Mouse (Mus musculus) thymus, postnatal 10 days (tissue): ENCODE results near the gene Gatad2b.

ENCODE experiments used
- DNase-seq, 2 experiments: peaks; one replicate each; pipeline ENCODE4 v3.0.0; 2021; ENCODE audit warnings: low spot score in 2 of 2

The Gatad2b gene

DNA sequence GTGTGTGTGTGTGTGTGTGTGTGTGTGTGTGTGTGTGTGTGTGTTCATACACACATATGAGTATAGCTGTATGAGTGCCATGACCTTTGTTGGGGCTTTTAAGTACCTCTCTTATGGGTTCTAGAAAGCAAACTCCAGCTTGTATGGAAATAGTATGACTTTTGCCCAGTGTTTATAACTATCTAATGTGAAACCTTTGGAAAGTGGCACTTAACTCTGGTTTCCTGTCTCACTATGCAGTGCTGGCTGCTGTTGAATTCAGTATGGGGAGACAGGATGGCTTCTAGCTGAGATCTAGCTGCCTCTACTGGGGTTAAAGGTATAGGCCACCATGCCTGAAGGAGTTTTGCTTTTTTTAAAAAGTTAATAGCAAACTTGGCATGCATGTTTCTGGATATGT is 16.6 kb downstream of the Gatad2b start:
- DNase-seq, result no peak

DNA sequence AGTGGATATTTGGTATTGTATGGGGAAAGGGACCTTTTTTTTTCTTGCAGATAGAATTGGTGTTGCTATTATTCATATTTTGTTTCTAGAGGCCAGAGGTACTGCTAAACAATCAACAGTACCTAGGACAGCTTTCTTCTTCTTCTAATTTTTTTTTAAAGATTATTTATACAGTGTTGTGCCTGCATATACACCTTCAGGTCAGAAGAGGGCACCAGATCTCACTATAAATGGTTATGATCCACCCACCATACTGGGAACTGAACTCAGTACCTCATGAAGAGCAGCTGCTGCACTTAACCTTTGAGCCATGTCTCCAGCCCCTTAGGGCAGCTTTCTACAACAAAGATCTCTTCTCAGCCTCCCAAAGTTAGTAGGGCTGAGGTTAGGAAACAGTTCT is 20.4 kb downstream of the Gatad2b start:
- no peak for DNase-seq

DNA sequence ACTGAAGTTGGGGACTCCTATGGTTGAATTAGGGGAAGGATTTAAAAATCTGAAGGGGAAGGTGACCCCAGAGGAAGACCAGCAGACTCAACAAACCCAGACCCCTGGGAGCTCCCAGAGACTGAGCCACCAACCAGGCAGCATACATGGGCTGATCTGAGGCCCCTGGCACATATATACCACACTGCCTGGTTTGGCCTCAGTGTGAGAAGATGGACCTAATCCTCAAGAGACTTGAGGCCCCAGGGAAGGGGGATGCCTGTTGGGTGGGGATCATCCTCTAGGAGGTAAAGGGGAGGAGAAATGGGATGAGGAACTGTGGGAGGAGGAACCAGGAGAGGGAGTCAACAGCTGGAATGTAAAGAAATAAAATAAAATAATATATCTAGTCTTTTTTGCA is 21.3 kb downstream of the Gatad2b start:
- no peak for DNase-seq

DNA sequence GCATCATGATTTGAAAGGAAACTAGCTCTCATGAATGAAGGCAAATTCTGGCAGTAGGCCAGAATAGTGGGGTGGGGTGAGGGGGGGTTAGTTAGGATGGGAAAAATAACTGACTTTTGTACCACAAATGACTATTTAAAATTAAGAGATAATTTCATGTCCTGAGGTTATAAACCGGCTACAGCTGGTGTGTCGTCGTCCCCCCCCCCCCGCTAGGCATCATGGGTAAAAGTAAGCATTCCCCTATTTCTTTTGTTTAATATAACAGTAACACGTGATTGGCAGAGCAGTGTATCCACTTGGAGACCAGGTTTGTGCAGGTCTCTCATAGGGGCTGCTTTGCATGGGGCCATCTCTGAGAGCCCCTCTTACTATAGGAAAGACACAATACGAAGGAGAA is 29.3 kb downstream of the Gatad2b start:
- DNase-seq, result no peak

DNA sequence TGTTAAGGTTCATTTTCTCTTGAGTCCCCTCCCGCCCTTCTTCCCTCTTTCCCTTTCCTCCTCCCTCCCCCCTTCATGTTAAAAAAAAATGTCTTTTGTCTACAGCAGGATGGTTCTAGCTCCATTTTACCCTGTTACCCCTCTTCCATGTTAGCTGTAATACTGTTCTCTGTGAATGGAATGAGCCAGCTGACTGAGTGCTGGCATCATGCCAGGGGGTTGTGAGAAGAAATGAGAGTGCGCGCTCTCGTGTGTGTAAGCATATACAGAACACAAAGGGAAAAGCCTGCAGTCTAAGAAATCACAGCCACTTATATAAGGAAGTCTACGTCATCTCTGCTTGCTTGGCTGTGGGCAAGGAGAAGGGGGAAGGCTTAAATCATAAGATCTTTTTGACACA is 30.1 kb downstream of the Gatad2b start:
- DNase-seq, result peak in 1 of 2 experiments; percentile 18

DNA sequence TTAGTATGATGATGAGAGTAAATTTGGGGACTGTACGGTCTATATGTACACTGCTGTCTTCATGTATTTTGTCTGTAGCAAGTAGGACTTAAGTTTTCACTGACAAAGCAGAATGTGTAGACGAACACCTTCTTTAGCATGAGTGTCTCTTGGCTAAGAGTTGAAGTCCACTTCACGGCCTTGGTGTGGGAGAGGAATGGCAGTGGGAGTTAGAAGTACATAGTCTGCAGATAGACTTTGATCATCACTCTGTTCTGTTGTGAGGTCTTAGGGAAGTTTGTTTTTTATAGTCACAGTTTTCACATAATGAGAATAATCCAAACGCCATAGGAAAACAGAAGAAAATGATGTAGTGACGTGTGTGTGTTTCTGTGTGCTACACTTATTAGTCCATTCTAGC is 39.5 kb downstream of the Gatad2b start:
- DNase-seq, result no peak

DNA sequence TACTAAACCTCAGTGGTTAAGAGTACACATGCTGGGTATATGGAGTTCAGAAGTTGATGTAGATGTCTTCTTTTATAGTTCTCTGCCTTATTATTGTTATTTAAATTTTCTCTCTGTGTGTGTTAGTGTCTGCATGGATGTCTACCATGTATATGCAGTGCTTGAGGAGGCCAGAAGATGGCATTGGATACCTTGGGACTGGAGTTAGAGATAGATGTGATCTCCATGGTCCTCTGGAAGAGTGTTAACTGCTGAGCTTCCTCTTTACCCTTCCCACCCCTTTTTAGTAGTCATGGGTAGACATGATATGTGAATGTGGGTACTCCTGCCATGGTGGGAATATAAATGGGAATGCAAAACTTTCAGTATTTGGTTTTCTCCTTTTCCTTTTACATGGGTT is 42.5 kb downstream of the Gatad2b start:
- no peak for DNase-seq

DNA sequence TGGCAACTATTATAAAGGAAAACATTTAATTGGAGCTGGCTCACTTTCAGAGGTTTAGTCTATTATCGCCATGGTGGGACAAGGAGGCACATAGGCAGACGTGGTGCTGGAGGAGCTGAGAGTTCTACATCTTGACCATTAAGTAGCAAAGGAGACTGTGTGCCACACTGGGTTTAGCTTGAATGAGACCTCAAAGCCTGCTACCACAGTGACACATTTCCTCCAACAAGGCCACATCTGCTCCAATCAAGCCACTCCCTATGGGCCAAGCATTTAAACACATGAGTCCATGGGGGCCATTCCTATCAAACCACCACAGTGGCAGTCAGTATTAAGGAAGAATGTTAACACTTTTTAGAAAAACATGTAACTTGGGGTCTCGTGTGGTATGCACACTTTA is 45.2 kb downstream of the Gatad2b start:
- DNase-seq, result no peak

DNA sequence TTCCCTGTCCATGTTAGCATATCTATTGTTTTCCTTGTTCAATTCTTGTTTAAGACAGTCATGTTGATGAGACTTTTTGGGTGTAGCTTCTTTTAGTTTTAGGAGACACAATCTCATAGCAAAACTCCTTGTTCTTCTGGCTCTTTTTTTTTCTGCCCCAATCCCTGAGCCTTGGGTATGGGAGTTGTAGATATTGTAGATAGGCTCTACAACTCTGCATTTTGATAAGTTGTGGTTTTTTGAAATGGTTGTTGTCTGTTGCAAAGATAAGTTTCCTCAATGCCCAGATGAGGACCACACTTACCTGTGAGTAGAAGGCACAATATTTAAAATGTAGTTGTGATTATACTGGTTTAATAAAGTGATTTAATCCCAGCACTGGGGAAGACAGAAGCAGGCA is 47.2 kb downstream of the Gatad2b start:
- DNase-seq, result no peak

DNA sequence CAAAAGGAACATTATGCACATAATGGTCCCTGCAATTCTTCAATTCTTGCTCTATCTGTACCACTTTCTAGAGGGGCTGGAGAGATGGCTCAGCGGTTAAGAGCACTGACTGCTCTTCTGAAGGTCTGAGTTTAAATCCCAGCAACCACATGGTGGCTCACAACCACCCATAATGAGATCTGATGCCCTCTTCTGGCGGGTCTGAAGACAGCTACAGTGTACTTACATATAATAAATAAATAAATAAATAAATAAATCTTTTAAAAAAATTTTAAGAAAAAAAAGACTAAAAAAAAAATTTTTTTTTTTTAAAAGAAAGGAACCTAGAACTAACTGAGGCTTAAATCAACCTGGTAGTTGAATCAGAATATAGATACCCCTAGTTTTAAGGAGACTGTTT is 49.9 kb downstream of the Gatad2b start:
- peak in 1 of 2 experiments; percentile 9 for DNase-seq

DNA sequence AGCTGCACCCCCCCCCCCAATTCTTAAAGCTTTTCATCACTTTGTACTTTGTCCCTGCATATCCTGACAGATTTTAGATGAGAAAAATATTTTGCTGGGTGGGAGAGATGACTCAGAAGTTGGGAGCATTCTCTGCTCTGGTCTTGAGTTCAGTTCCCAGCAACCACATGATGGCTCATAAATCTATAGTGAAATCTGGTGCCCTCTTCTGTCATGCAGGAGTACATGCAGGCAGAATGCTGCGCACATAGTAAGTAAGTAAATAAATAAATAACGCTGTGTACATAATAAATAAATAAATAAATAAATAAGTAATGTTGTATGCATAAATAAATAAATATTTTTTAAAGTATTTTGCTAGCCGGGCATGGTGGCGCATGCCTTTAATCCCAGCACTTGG is 54.9 kb downstream of the Gatad2b start:
- no peak for DNase-seq

DNA sequence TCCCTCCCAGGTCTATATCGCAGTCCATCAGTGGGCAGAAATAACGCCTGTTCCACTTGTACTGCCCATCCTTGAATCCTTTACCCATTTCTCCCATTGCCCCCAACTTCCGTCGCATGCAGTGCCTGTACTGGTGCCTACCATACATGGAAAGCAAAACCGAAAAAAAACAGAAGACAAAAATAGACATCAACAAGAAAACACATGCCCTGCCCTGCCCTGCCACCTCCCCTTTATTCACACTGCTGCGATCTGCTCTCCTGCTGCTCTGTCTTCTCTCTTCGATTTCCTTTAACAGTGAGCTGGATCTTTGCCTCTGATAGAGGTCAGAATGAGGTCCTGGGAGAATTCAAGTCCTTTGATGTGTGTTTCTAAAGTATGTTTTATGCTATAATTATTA is 65.0 kb downstream of the Gatad2b start:
- DNase-seq, result no peak

DNA sequence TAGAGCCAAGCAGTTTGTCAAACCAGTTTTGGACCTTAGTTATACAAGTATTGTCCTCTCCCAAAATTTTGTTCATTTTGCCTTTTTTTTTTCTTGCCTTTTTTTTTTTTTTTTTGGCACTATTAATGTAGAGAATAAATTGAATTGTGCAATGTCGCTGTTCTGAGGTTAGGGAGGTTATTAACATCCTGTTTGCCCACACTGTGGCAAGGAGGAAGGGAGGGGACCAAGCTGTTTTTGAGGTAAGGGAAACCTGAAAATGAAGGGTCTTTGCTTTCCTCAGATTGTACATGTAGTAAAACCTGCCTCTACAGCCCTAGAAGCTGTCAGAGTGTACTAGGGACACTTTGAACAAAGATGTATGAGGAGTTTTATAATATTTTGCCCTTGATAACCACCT is 66.3 kb downstream of the Gatad2b start:
- DNase-seq, result no peak

DNA sequence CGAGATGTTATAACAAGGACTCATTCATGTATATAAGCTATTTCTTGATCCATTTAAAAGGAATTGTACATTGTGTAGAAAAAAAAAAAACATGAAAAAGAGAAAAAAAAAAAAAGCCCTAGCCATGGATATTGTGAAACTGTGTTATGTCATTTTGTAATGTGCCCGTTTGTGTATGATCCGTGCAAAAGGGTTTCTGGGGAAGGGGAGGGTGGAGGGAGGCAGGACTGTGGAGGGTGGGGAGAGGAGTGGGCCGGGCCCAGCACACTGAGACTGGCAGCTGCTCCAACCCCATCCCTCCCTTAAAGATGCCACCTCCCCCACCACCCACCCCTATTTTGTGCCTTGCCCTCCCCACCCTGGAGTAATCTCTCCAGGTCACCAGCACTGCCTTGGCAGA is 68.5 kb downstream of the Gatad2b start:
- no peak for DNase-seq

DNA sequence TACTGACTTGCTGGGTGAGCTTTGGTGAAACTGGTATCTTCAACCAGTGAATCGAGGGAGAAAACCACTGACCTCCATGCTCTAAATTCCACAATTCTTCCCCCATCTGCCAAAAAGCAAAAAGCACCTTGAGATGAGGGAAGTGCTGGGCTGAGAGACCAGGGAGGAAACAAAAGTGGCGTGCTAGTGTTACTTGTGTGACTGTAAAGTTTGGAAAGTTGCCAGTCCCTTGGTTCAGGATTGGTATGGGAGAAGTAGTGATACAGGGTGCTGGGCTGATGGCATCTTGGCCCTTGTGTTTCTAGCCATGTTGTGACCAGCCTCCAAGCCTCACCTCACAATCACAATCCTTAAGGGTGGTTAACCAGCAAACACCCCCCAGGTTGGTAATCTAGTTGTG is 69.4 kb downstream of the Gatad2b start:
- no peak for DNase-seq

DNA sequence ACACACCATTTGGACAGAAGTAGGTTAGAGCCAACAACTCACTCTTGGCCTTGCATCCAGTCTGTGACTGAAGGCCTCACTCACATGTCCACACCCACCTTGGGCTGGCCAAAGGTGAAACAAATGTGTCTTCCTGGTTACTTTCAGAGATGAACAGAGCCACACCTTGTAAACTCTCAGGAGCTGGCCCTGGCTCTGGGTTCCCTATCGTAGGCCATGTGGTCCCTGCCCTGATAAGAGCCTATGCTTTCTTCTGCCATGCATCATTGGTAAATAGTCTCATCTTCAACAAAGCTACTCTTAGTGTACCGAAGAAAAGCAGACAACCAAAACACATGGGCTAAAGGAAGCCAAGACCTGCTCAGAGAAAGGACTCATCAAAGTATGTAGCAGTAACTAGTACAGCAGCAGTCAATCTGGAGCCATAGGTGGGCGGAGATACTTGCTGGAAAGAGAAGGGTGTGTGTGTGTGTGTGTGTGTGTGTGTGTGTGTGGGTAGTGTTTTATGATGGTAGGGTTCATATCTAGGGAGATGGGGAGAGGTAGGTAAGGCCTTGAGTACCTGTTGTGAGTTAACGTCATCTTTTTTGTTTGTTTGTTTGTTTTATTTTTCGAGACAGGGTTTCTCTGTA is 74.1 kb downstream of the Gatad2b start:
- DNase-seq, result no peak

DNA sequence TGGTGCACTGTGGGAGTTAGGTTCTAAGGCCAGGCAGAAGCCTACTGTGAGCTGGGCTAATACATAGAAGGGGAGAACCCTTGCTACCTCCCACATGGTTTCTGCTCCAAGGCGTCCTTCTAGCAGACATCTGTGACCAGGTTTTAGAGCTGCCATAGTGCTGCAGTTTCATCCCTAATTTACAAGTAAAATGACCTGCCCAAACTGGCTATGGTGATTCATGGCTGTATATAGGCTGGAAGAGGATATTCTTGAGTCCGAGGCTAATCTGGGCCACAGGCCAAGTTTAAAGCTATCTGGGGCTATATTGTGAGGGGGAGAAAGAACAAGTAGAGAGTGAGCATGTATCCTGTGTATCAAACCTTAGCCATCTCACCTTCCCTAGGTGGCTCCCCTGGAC is 76.1 kb downstream of the Gatad2b start:
- DNase-seq, result no peak

DNA sequence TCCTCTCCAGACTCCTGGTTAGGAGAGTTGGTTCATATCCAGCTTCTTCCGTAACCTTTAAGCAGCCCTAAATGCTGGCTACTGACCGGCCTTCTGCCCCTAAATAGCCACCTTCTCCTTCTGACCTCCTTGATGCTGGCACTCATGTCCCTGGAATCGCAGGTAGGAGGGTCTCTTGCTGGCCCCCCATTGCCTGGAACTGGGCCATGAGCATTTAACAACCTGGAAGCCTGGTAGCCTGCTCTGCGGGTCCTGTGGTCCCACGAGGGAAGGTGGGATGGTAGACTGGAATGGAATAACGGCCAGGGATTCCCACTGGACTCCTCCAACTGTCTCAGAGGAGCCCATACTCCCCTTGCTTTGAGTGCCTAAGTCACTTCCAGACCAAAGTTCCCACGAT is 78.9 kb downstream of the Gatad2b start:
- no peak for DNase-seq

DNA sequence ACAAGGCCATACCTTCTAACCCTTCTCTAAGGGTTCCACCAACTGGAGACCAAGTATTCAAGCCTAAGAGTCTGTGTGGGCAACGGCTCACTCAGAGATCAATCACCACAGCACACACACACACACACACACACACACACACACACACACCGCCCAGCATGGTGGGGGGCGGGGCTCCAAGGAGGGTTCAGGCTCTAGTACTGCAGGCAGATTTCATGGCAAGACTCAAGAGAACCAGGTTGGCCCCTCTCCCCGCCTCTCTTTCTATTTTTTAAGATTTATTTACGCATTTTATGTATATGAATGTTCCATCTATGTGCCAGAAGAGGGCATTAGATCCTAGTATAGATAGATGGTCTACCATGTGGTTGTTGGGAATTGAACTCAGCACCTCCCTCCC is 79.8 kb downstream of the Gatad2b start:
- DNase-seq, result no peak

DNA sequence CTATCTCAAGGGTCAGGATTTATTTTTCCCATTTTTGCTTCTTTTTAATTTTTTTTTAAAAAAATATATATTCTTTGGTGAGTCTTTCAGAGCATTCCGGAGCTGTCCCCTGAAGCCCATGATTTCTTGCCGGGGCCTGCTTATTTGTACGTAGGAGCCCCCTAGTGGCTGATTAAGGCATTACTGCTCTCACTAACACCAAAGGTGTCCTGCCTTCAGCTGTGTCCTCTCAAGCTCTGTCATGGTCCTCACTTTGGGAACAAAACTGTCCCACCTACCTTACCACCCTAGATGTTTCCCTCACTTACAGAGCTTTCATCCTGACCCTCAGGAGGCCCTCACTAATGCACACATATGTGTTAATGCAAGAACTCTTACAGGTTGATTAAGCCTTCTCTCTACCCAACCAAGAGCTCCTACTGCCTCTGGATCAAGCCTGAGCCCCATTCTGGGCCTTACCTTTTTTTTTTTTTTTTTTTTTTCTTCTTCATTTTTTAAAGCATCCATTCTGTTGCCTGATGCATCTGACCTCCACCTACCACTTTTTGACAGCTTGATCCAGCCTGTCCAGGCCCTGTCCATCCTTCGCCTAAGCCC is 80.6 kb downstream of the Gatad2b start:
- peak; percentile 62 to 85 for DNase-seq

DNA sequence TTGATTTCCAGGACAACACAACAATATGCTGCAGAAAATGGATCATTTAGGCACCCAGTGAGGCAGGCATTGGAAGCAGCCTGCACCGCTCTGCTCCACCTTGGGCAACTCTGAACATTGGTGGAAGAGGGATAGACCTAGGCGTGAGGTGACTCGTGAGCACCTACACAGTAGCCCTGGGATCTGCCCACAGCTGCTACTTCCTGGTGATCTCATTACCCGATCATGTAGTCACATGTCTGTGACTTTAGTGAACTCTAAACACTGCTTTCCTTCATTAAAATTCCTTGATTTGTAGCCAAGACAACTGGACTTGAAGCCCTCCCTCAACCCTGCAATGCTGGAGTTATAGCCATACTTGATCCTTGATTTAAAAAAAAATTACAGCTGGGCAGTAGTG is 81.4 kb downstream of the Gatad2b start:
- no peak for DNase-seq

DNA sequence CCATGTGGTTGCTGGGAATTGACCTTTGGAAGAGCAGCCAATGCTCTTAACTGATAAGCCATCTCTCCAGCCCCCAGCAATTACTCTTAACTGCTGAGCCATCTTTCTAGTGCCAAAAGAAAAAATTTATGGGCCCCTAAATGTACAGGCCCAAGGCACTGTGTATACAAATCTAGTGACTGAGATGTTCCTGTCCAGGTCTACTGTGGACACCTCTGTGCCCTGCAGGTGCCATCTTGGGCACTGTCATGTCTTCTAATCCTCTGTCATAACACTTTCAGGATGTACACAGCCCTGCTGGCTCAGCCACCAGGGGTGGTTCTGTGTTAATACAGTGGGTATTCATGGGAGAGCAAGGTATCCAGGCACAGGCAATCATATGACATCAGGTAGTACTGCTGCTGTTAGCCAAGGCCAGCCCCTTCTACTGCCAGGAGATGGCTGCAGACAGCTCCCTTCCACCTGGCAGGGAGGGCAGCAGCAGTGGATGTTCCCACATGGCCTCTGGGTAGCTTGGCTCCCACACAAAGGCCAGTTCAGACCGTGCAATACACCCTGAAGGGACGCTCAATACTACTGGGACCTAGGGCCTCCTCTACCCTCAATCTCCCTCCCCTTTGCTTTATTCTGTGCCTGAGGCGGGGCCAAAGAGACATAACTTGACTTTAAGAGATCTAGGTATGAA is 82.7 kb downstream of the Gatad2b start:
- DNase-seq, result no peak

DNA sequence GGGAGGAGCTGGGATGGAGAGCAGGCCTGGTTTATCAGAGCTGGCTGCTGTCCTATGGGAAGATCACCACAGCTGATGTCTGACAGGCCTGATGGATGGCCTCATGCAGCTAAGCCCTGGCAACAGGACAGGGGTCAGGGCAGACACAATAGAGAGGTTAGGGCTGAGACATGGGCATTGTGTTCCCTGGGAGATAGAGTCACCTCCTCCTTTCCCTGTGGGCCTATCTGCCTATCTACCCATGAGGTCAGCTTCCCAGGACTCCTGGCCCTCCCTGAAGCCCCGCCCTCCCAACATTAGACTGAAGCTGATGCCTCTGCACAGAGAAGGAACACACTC is 83.2 kb downstream of the Gatad2b start:
- DNase-seq, result no peak

DNA sequence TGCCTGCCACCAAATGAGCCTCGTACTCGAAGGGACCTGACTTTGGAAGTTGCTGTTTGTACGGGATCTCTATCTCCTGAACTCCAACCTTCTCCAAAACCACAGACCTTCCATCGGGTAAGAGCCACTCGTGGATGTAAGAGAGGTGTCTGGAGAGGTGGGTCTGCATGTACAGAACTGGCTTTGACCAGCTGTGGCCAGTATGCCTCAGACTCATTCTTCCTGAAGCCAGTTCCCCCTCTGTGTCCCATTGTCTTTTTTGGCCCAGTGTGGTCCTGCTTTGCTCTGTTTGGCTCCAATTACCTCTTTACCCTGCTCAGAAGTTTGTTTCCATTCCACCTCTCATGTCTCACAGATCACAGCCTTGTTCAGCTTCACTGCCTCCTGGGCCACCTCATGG is 85.5 kb downstream of the Gatad2b start:
- DNase-seq, result no peak
